Mouse (Mus musculus) urinary bladder, adult 2 months (tissue): ENCODE measurements around the gene Gm614. TPM values are rescaled to one million over a fixed set of nuclear protein-coding genes. Genes with fewer than 3 reads are reported as not detected.

ENCODE experiments used
- DNase-seq: peaks from one replicate; pipeline ENCODE4 v3.0.0; 2022; ENCODE audit warnings: low spot score
- polyA plus RNA-seq: library from polyadenylated mRNA; depleted of rRNA; stranded (reverse); fragments of >200 nt; gene quantifications from 2 replicates; pipeline ENCODE4 v1.2.3, GENCODE M21; 2012; rRNA removed

Gm614 gene
- polyA plus RNA-seq, 1 experiment: 0.47 TPM

DNA sequence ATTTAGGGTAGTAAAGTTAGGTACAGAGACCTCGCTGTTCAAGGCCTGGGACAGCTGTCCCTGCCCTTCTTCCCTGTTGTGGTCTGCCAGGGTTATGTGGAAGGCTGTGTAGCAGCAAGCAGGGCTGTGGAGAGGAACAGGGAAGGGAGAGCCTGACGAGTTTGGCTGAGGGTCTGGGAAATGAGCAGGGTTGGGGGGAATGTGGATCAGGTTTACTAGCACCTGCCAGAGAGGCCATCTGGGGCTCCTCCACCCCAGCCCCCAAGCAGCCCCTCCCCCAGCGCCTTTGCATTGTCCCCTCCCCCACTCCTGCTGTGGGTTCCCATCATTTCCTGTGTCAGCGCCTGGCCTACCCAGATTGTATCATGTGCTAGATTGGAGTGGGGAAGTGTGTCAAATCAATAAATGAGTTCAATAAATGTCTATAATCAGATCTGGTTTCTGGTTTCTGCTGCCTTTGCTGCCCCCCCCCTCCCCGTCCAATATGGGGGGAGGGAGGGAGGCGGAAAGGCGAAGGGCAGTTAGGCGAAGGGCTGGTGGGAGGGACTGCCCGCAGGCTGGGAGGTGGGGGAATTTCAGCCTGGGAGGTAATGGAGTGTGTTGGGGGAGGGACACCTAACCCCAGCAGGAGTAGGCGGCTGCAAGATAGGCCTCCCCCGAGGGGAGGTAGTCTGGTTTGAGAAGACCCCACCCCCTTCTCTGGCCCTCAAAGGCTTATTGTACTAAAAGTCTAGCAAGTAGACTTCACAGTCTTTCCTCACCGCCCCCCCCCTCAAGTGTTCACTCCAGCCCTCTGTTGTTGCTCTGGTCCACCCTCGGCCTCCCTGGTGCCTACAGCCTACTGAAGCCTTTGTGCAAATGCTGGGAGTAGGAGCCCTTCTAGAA lies 3.1 kb downstream of the Gm614 start:
- DNase-seq: no peak

DNA sequence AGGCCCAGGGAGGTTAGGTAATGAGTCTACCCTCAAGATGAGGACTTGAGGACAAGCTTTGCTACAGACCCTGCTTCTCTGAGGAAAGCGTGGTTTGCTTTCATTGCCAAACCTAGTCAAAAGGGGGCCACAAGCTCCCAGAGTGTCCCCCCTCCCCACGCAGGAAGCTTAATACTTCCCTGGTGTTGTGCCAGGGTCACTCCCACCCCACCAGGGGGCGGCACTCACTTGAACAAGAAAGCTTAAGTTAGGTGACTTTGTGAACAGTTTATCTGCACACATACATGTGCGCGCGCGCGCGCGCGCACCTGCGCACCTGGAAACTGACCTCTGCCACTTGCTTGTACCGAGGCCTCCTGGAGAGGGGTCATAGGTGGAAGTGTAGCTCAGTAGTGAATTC lies 7.2 kb downstream of the Gm614 start:
- no peak for DNase-seq

DNA sequence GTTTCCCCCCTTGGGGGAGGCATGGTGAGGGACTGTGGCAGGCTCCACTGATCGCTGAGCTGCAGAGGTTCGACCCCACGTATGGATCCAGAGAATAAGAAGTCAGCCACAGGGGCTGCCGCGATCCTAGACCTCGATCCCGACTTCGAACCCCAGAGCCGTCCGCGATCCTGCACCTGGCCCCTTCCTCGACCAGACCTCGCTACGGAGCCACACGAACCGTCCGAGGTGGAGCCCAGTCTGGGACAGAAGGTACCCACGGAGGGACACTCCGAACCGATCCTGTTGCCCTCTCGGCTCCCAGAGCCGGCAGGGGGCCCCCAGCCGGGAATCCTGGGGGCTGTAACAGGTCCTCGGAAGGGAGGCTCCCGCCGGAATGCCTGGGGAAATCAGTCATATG lies 9.1 kb downstream of the Gm614 start:
- no peak for DNase-seq

DNA sequence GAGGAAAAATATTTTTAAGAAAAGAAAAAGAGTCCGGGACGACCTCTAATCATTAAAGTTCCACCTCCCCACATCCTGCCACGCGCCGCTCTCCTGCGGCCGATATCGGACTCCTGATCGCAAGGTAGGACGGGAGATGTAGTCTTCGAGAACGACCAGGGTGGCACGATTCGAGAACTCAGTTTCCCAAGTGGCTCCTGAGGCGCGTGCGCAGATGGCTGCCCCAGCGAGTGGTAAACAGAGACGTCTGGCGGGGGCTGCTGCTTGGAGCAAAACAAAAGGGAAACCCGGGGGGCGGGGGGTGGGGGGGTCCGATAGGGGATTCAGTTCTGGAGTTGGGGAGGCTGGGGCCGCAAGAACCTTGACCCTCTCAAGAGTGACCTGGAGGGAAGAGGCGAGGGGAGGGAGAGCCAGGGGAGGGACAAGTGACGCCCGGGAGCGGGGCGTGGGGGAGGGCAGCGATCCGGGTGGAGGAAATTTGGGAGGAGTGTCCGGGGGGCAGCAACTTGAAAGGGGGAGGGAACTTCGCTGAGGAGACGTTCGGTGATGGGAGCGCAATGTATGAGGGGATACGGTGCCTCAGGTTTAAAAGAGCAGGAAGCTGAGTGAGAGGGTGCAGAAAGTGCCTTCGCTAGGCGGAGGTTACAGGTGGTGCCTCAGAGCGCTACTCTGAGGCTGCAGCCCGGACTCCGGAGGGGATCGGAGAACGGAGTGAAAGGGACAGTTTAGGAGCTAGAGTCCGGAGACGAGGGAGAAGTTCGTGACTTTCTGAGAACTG lies 9.7 kb downstream of the Gm614 start, which contains the start of gene Foxo4:
Gene Foxo4, plus strand, starts transcription at position 577 of the 778 bp plus-strand sequence.
- DNase-seq: peak; percentile 57

DNA sequence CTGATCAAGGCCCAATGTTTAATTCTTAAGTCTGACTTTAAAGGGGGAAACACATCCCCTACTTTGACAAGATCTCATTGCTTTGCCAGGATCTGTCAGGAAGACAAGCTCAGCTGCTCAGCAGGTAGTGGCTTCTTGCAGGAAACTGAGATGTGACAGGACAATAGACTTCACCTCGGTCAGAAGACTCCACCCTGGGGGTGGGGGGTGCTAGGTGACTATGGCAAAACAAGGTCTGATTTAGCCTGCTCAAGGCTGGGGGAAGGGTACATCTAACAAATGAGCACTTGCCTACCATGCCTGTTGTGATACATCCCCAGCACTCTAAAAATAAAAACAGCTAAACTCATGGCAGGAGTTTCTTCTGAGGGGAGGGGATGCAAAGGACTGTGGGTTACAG lies 18.8 kb downstream of the Gm614 start:
- no peak for DNase-seq

DNA sequence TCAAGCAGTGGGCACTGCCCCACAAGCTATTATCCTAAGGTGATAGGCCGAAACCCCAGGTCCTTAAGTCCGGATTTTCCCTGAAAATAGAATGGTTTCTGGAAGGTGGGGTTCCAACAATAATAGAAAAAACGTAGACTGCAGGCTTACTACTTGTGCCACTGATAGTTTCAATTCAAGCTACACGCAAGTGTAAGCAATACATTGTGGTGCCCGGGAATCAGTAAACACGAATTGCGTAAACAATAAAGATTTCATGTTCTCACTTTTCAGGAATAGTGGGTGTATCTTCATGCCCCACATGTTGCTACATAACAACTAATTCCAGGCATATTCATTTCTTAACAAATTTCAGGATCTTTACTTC lies 41.0 kb downstream of the Gm614 start:
- DNase-seq: no peak

DNA sequence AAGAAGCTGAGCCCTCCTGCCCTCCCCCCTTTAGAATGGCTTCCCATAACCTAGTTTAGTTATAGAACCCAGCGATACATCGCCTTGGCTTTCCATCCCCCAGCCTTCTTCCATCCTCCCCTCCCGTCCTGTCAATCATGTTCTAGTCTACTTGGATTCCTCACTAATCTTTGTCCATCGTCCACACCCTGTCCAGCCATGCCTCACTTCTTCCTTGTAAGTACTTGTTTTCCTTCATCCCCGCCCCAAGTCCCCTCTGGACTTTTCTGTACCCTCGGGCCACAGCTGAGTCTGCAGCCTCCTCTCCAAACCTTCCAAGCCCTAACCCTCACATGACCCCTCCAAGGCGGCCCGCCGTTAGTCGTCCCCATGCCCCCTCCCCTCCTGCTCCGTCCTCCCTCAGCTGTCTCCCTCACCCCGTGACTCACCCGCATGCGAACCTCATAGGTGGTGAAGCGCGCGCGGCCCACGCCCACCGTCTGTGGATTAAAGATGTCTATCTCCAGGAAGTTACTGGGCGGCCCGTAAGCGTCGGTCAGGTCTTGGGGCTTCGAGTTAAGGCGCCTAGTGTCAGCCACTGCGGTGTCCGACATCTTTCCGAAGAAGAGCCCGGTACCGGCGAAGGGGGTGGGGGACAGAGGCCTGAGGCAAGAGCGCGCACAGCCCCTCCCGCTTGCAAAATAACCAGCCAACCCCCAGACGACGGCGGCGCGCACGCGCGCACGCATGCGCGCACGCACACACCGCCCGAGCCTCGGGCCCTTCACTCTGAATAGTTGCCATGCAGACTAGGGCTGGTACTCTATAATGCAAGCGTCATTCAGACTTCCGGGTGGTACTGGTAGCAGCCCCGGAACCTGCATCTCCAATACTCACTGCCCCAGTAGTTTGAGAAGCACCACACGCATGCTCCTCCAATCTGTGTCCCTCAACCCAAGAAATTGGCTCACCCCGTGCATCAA lies 41.7 kb downstream of the Gm614 start, which contains the start of gene Snx12:
Gene Snx12, minus strand, starts transcription at position 730 of the 962 bp plus-strand sequence.
- DNase-seq: peak; percentile 62

Other genes with a start within 250 kb of the Gm614 start
- 0.01 and 0.21 TPM in 2 replicates for gene Tex11, start 204.3 kb downstream of the Gm614 start, polyA plus RNA-seq
- gene Slc7a3, start 178.0 kb downstream of the Gm614 start, polyA plus RNA-seq: 2.6 and 3.1 TPM in 2 replicates
- gene Snx12, start 41.4 kb downstream of the Gm614 start, polyA plus RNA-seq: 45.4 and 47.2 TPM in 2 replicates
- gene Foxo4, start 9.5 kb downstream of the Gm614 start, polyA plus RNA-seq: 16.9 and 23.3 TPM in 2 replicates
- gene Il2rg, start 4.3 kb upstream of the Gm614 start, polyA plus RNA-seq: 13.0 and 13.3 TPM in 2 replicates
- not detected in 2 replicates for gene Gm20489, start 5.0 kb upstream of the Gm614 start, polyA plus RNA-seq
- gene Med12, start 10.0 kb upstream of the Gm614 start, polyA plus RNA-seq: 39.9 and 53.7 TPM in 2 replicates
- 1.9 and 2.2 TPM in 2 replicates for gene Nlgn3, start 35.2 kb upstream of the Gm614 start, polyA plus RNA-seq
- 0.07 and 0.21 TPM in 2 replicates for gene Gjb1, start 112.4 kb upstream of the Gm614 start, polyA plus RNA-seq
- 47.2 and 52.0 TPM in 2 replicates for gene Zmym3, start 156.9 kb upstream of the Gm614 start, polyA plus RNA-seq
- gene Nono, start 165.3 kb upstream of the Gm614 start, polyA plus RNA-seq: 145 and 168 TPM in 2 replicates
- gene Itgb1bp2, start 185.1 kb upstream of the Gm614 start, polyA plus RNA-seq: 9.5 and 10.8 TPM in 2 replicates